Mouse (Mus musculus): ENCODE results near the gene Cfap74.

- TF ChIP-seq CTCF (IDR thresholded peaks at IDR 0.05; ENCODE audit: low read depth, low read length) = no peak
- TF ChIP-seq TAL1 (conservative IDR thresholded peaks at IDR 0.05; ENCODE audit: low read depth, low read length) = no peak
Measured at GRCm38 (mm10) chr4:155458575-155458974, 49.6 kb downstream of the Cfap74 start.
